Mouse (Mus musculus): ENCODE measurements at regions not wholly inside any gene's neighbourhood (a gene's known extent, or its start where the extent isn't known, plus 50 kb on each side); places are given as distances from the start of the nearest gene placed in this dataset.
"Not testable (repeated sequence)": the region's sequence is repeated elsewhere in the genome, so short reads cannot be mapped to it uniquely, and the experiment has no call there.

- Histone ChIP-seq H3K9me3 (ENCODE audit: control insufficient read depth, low read length) (no peaks in the 10 kb centered on the region), H3K27me3 (replicated peaks; ENCODE audit: control insufficient read depth, insufficient read depth, low read length) (no peaks in the 10 kb centered on the region), H3K27ac (ENCODE audit: low read depth, low read length) (no peak overlapping the region), H3K36me3 (ENCODE audit: control insufficient read depth, insufficient read depth, low read length) (no peaks in the 10 kb centered on the region), H3K9ac (ENCODE audit: low read depth, low read length) (no peak overlapping the region), H3K4me1 (ENCODE audit: control insufficient read depth, insufficient read depth, low read depth, low read length) (peaks cover 7% of the 10 kb centered on the region), H3K4me2 (ENCODE audit: low read length) (no peak overlapping the region), H3K4me3 (ENCODE audit: low read length) (no peak overlapping the region)
- WGBS = 89% methylated on average over 9 of the region's 9 CpGs
- no peak for ATAC-seq
These were observed 123.1 kb upstream of the Mrps10 start for GRCm38 (mm10) chr17:47245635-47246034.

DNA sequence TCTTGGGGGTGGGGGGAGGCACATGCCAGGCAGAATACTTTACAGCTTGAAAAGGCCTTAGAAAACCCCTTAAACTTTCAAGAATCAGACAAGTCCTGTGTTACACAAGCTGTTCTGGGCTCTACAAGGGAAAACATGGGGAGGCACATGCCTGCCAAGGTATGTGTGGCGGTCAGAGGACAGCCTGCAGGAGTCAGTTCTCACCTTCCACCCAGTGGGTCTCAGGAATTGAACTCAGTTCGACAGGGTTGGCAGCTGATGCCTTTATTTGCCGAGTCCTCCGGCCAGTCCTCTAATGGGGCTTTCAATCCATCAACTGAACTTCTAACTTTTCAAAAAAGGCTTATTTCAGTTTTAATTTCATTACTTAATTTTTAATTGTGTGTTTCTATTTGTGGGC is 129.6 kb upstream of the Mrps10 start:
- WGBS = 93% methylated on average over 4 of the region's 4 CpGs
- no peak overlapping the region for H3K4me3 ChIP-seq (ENCODE audit: low read length)
- H3K4me2 ChIP-seq (ENCODE audit: low read length) = no peak overlapping the region
- no peaks in the 10 kb centered on the region for H3K4me1 ChIP-seq (ENCODE audit: control insufficient read depth, insufficient read depth, low read depth, low read length)
- H3K36me3 ChIP-seq (ENCODE audit: control insufficient read depth, insufficient read depth, low read length) = 0 out of 2 replicates have a peak, but pooled peaks cover 4% of the 10 kb centered on the region
- H3K27me3 ChIP-seq (replicated peaks; ENCODE audit: control insufficient read depth, insufficient read depth, low read length) = no peaks in the 10 kb centered on the region
- no peaks in the 10 kb centered on the region for H3K9me3 ChIP-seq (ENCODE audit: control insufficient read depth, low read length)
- ATAC-seq = no peak
- H3K27ac ChIP-seq (ENCODE audit: low read depth, low read length) = no peak overlapping the region
- H3K9ac ChIP-seq (ENCODE audit: low read depth, low read length) = no peak overlapping the region

GRCm38 (mm10) chr17:47237881-47238280 is 130.8 kb upstream of the Mrps10 start:
- H3K36me3 ChIP-seq (ENCODE audit: control insufficient read depth, insufficient read depth, low read length); ATAC-seq; H3K27me3 ChIP-seq (replicated peaks; ENCODE audit: control insufficient read depth, insufficient read depth, low read length); H3K9ac ChIP-seq (ENCODE audit: low read depth, low read length); H3K27ac ChIP-seq (ENCODE audit: low read depth, low read length); H3K9me3 ChIP-seq (ENCODE audit: control insufficient read depth, low read length); H3K4me1 ChIP-seq (ENCODE audit: control insufficient read depth, insufficient read depth, low read depth, low read length); H3K4me2 ChIP-seq (ENCODE audit: low read length); H3K4me3 ChIP-seq (ENCODE audit: low read length): not testable (repeated sequence)
- 94% methylated on average over 3 of the region's 3 CpGs for WGBS

- WGBS = 92% methylated on average over 11 of the region's 11 CpGs
- ATAC-seq = no peak
- Histone ChIP-seq H3K27ac (ENCODE audit: low read depth, low read length) (no peak overlapping the region), H3K27me3 (replicated peaks; ENCODE audit: control insufficient read depth, insufficient read depth, low read length) (no peaks in the 10 kb centered on the region), H3K9ac (ENCODE audit: low read depth, low read length) (no peak overlapping the region), H3K36me3 (ENCODE audit: control insufficient read depth, insufficient read depth, low read length) (peaks cover 11% of the 10 kb centered on the region; the same call in 1 of the 2 replicates), H3K4me3 (ENCODE audit: low read length) (no peak overlapping the region), H3K4me2 (ENCODE audit: low read length) (no peak overlapping the region), H3K4me1 (ENCODE audit: control insufficient read depth, insufficient read depth, low read depth, low read length) (no peaks in the 10 kb centered on the region), H3K9me3 (ENCODE audit: control insufficient read depth, low read length) (peaks cover under 1% of the 10 kb centered on the region; the same call in 1 of the 2 replicates)
These were observed 134.3 kb upstream of the Mrps10 start for GRCm38 (mm10) chr17:47234343-47234742.

DNA sequence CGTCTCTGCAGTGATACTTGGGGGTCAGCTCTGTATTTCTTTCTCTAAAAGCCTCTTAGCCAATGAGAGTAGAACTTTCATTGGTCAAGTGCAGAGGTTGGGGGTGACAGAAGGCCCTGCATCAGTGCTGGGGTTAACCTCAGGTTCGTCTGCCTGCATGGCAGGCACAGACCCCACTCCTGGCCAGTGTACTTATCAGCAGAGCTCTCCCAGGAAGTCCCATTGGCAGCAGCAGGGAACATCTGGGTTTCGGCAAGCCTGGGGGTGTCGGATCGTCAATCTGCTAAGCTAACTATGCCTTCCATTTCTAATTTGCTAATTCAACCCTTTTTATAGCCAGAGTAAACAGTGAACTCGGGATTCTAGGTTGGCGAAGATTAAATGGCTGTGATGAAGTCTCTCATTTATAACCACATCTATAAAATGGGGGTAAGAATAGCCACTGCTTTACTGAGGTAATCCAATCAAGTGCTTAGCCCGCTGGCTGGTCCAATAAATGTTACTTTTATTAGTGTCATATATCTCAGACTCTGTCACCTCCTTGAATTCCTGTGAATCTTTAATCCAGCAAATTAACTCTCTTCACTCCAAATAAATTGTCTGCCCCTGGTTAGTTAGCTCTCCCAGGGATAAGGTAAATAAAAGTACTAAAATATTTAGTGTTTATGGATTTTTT is 135.5 kb upstream of the Mrps10 start:
- WGBS = 65% methylated on average over 8 of the region's 8 CpGs
- Histone ChIP-seq H3K4me3 (ENCODE audit: low read length) (no peak overlapping the region), H3K4me1 (ENCODE audit: control insufficient read depth, insufficient read depth, low read depth, low read length) (no peaks in the 10 kb centered on the region), H3K27me3 (replicated peaks; ENCODE audit: control insufficient read depth, insufficient read depth, low read length) (no peaks in the 10 kb centered on the region), H3K27ac (ENCODE audit: low read depth, low read length) (no peak overlapping the region), H3K4me2 (ENCODE audit: low read length) (no peak overlapping the region), H3K9ac (ENCODE audit: low read depth, low read length) (no peak overlapping the region), H3K36me3 (ENCODE audit: control insufficient read depth, insufficient read depth, low read length) (peaks cover 11% of the 10 kb centered on the region; the same call in 1 of the 2 replicates), H3K9me3 (ENCODE audit: control insufficient read depth, low read length) (peaks cover 2% of the 10 kb centered on the region; the same call in 1 of the 2 replicates)
- no peak for ATAC-seq

GRCm38 (mm10) chr17:47230715-47231114 is 138.0 kb upstream of the Mrps10 start:
- WGBS = over 99% methylated on average over 8 of the region's 10 CpGs
- no peak overlapping the region for H3K4me3 ChIP-seq (ENCODE audit: low read length)
- no peaks in the 10 kb centered on the region for H3K4me1 ChIP-seq (ENCODE audit: control insufficient read depth, insufficient read depth, low read depth, low read length)
- ATAC-seq = no peak
- H3K27me3 ChIP-seq (replicated peaks; ENCODE audit: control insufficient read depth, insufficient read depth, low read length) = no peaks in the 10 kb centered on the region
- no peak overlapping the region for H3K27ac ChIP-seq (ENCODE audit: low read depth, low read length)
- no peak overlapping the region for H3K9ac ChIP-seq (ENCODE audit: low read depth, low read length)
- H3K9me3 ChIP-seq (ENCODE audit: control insufficient read depth, low read length) = peaks cover 2% of the 10 kb centered on the region; the same call in 1 of the 2 replicates
- H3K36me3 ChIP-seq (ENCODE audit: control insufficient read depth, insufficient read depth, low read length) = peaks cover 8% of the 10 kb centered on the region; the same call in 1 of the 2 replicates
- H3K4me2 ChIP-seq (ENCODE audit: low read length) = no peak overlapping the region

- Histone ChIP-seq H3K27ac (ENCODE audit: low read depth, low read length) (no peak overlapping the region), H3K4me1 (ENCODE audit: control insufficient read depth, insufficient read depth, low read depth, low read length) (no peaks in the 10 kb centered on the region), H3K27me3 (replicated peaks; ENCODE audit: control insufficient read depth, insufficient read depth, low read length) (no peaks in the 10 kb centered on the region), H3K36me3 (ENCODE audit: control insufficient read depth, insufficient read depth, low read length) (peaks cover 6% of the 10 kb centered on the region; the same call in 1 of the 2 replicates), H3K9me3 (ENCODE audit: control insufficient read depth, low read length) (peaks cover 2% of the 10 kb centered on the region; the same call in 1 of the 2 replicates), H3K4me2 (ENCODE audit: low read length) (no peak overlapping the region), H3K9ac (ENCODE audit: low read depth, low read length) (no peak overlapping the region), H3K4me3 (ENCODE audit: low read length) (no peak overlapping the region)
- no peak for ATAC-seq
- WGBS = 75% methylated on average over 11 of the region's 11 CpGs
These were observed 142.3 kb upstream of the Mrps10 start for GRCm38 (mm10) chr17:47226391-47226790.

DNA sequence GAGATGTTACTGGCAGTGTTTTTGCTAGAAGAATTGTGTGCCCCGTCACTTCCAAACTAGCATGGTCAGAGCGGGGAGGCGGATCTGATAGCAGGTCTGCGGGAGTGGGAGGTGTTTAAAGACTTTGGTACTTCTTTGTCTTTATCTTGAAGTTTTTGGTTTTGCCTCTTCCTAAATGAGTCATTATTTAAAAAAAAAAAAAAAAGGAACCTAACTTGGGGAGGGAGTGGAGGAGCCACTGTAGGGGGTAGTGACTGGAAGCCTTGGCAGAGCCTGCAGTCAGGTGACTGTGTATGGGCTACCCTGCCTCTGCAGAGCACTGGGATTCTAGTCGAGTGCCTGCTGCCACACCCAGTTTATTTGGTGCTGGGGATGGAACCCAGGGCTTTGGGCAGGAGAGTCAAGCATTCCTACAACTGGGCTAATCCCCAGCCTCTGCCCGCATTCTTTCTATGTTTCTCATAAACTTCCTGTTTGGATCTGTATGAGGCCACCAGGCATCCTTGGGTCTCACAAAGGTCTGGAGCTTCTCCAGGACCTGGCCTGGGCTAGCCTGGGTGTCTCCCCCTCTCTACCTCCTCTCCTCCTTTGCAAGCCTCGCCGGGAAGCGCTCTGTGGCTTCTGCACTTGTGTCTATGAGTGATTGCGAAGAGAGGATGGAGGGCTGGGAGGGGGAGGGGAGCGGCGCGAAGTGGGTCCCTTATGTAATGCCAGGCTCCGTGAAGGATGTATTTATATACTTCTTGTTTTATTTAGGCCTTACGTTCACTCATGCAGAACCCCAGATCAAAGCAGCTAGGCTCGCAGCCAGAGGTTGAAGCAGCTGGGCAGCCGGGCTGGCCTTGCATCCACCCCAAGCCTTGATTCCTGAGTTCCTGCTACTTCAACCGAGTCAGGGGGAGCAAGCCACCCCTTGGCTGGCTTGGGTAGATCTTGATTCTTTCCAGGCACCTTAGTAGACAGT is 143.1 kb upstream of the Mrps10 start:
- Histone ChIP-seq H3K4me2 (ENCODE audit: low read length) (no peak overlapping the region), H3K9me3 (ENCODE audit: control insufficient read depth, low read length) (peaks cover 2% of the 10 kb centered on the region; the same call in 1 of the 2 replicates), H3K27me3 (replicated peaks; ENCODE audit: control insufficient read depth, insufficient read depth, low read length) (no peaks in the 10 kb centered on the region), H3K4me3 (ENCODE audit: low read length) (no peak overlapping the region), H3K4me1 (ENCODE audit: control insufficient read depth, insufficient read depth, low read depth, low read length) (no peaks in the 10 kb centered on the region), H3K27ac (ENCODE audit: low read depth, low read length) (no peak overlapping the region), H3K9ac (ENCODE audit: low read depth, low read length) (no peak overlapping the region), H3K36me3 (ENCODE audit: control insufficient read depth, insufficient read depth, low read length) (peaks cover 5% of the 10 kb centered on the region; the same call in 1 of the 2 replicates)
- ATAC-seq = no peak
- 61% methylated on average over 18 of the region's 18 CpGs for WGBS

Measured in hindbrain, embryonic 16.5 days (tissue).